Mouse (Mus musculus) embryonic facial prominence, embryonic 10.5 days (tissue): ENCODE data around the gene Ankrd35. TPM values are rescaled to one million over a fixed set of nuclear protein-coding genes. Genes with fewer than 3 reads are reported as not detected.

Source experiments
- DNase-seq: peaks from one replicate; pipeline ENCODE4 v3.0.0-alpha.2; 2017; ENCODE audit warnings: low spot score
- H3K27ac ChIP-seq: fragments of 300-500 bp; sonication (generic); replicated peaks from 2 replicates; pipeline ENCODE4 v1.5.1; 2016; ENCODE audit warnings: mild to moderate bottlenecking
- H3K27me3 ChIP-seq: fragments of 300-500 bp; sonication (generic); replicated peaks from 2 replicates; pipeline ENCODE4 v1.6.1; 2016; ENCODE audit warnings: low read depth, mild to moderate bottlenecking; ENCODE audit not compliant: poor library complexity, severe bottlenecking
- H3K36me3 ChIP-seq: fragments of 300-500 bp; sonication (generic); replicated peaks from 2 replicates; pipeline ENCODE4 v1.6.1; 2016; ENCODE audit warnings: mild to moderate bottlenecking, moderate library complexity
- H3K4me1 ChIP-seq: fragments of 300-500 bp; sonication (generic); 2 replicates; pipeline ENCODE4 v1.6.1; 2016
- H3K4me3 ChIP-seq: fragments of 300-500 bp; sonication (generic); 2 replicates; pipeline ENCODE4 v1.5.1; 2016; ENCODE audit warnings: mild to moderate bottlenecking, moderate library complexity
- H3K9me3 ChIP-seq: fragments of 300-500 bp; sonication (generic); 2 replicates; pipeline ENCODE4 v1.6.1; 2016; ENCODE audit warnings: mild to moderate bottlenecking
- WGBS: fragments of 180-500 bp; shearing (Covaris S2); methylation state at CpG from one replicate; pipeline ENCODE4 v1.1.7; 2016; 5-methylcytosine and 5-hydroxymethylcytosine counted together
- polyA plus RNA-seq: library from polyadenylated mRNA; unstranded; fragments of >200 nt; fragmentation: Nextera tagmentation; extraction: Ambion mirVana; gene quantifications from 2 replicates; pipeline ENCODE4 v1.2.1, GENCODE M21; 2016

Ankrd35 gene
- 0.11 and 0.14 TPM in 2 replicates for polyA plus RNA-seq

GRCm38 (mm10) chr3:96669727-96670468, at the start of gene Ankrd35:
TSS of gene Ankrd35 (plus strand) at chr3:96670131.
- Histone ChIP-seq H3K4me1 (peaks cover 25% of the 10 kb centered on the region), H3K27me3 (peaks cover 22% of the 10 kb centered on the region), H3K9me3 (no peaks in the 10 kb centered on the region), H3K27ac (0 out of 2 replicates have a peak within 1 kb of the TSS, but pooled peaks have one; percentile 41), H3K4me3 (peak within 1 kb of the TSS; percentile 57), H3K36me3 (no peaks in the 10 kb centered on the region)
- 5% methylated on average over 35 of the region's 35 CpGs for WGBS
- peak; percentile 90 for DNase-seq

GRCm38 (mm10) chr3:96623201-96623600, 46.7 kb upstream of the Ankrd35 start:
- no peak for DNase-seq
- Histone ChIP-seq H3K27ac (no peak overlapping the region), H3K4me3 (no peak overlapping the region), H3K4me1 (no peaks in the 10 kb centered on the region), H3K36me3 (peaks cover 86% of the 10 kb centered on the region), H3K9me3 (no peaks in the 10 kb centered on the region), H3K27me3 (no peaks in the 10 kb centered on the region)
- 91% methylated on average over 4 of the region's 4 CpGs for WGBS

GRCm38 (mm10) chr3:96629729-96630600, 40.0 kb upstream of the Ankrd35 start, which contains the start of gene Rbm8a:
TSS of gene Rbm8a (plus strand) at chr3:96629933.
- 1% methylated on average over 48 of the region's 48 CpGs for WGBS

GRCm38 (mm10) chr3:96632058-96632457, 37.9 kb upstream of the Ankrd35 start:
- Histone ChIP-seq H3K9me3 (no peaks in the 10 kb centered on the region), H3K4me3 (no peak overlapping the region), H3K27ac (no peak overlapping the region), H3K27me3 (no peaks in the 10 kb centered on the region), H3K4me1 (peaks cover 41% of the 10 kb centered on the region), H3K36me3 (peaks cover 42% of the 10 kb centered on the region)
- no peak for DNase-seq

More at GRCm38 (mm10) chr3:96629729-96630600, 40.0 kb upstream of the Ankrd35 start, which contains the start of gene Rbm8a:
- Histone ChIP-seq H3K27me3 (no peaks in the 10 kb centered on the region), H3K4me1 (peaks cover 24% of the 10 kb centered on the region), H3K9me3 (no peaks in the 10 kb centered on the region), H3K36me3 (peaks cover 59% of the 10 kb centered on the region), H3K27ac (peak within 1 kb of the TSS; percentile 96), H3K4me3 (peak within 1 kb of the TSS; percentile 79)
- DNase-seq, result peak; percentile 95

GRCm38 (mm10) chr3:96634015-96634414, 35.9 kb upstream of the Ankrd35 start:
- H3K36me3 ChIP-seq, result peaks cover 52% of the 10 kb centered on the region
- 85% methylated on average over 1 of the region's 1 CpGs for WGBS

GRCm38 (mm10) chr3:96634928-96635879, 34.7 kb upstream of the Ankrd35 start, which contains the start of the genes Pex11b and Gm42957:
TSS of gene Pex11b (plus strand) at chr3:96635376.
TSS of gene Gm42957 (plus strand) at chr3:96635474.
- Histone ChIP-seq H3K27me3 (no peaks in the 10 kb centered on the region), H3K9me3 (no peaks in the 10 kb centered on the region), H3K36me3 (peaks cover 64% of the 10 kb centered on the region), H3K27ac (peak within 1 kb of the TSS; percentile 96), H3K4me3 (peak within 1 kb of the TSS; percentile 95), H3K4me1 (peaks cover 38% of the 10 kb centered on the region)
- WGBS, result 2% methylated on average over 60 of the region's 60 CpGs
- DNase-seq, result peak; percentile 85

More at GRCm38 (mm10) chr3:96634015-96634414, 35.9 kb upstream of the Ankrd35 start:
- peaks cover 42% of the 10 kb centered on the region for H3K4me1 ChIP-seq
- no peak overlapping the region for H3K4me3 ChIP-seq
- H3K27ac ChIP-seq, result no peak overlapping the region
- H3K9me3 ChIP-seq, result no peaks in the 10 kb centered on the region
- DNase-seq, result no peak
- no peaks in the 10 kb centered on the region for H3K27me3 ChIP-seq

- Histone ChIP-seq H3K27ac (peak overlapping the region; percentile 96), H3K36me3 (peaks cover 65% of the 10 kb centered on the region), H3K9me3 (no peaks in the 10 kb centered on the region), H3K27me3 (no peaks in the 10 kb centered on the region), H3K4me3 (peak overlapping the region; percentile 95), H3K4me1 (peaks cover 33% of the 10 kb centered on the region)
- 13% methylated on average over 15 of the region's 15 CpGs for WGBS
- no peak for DNase-seq
Measured at GRCm38 (mm10) chr3:96635906-96636305, 34.0 kb upstream of the Ankrd35 start.

- Histone ChIP-seq H3K4me1 (peaks cover 28% of the 10 kb centered on the region), H3K36me3 (peaks cover 65% of the 10 kb centered on the region), H3K4me3 (peak overlapping the region; percentile 95), H3K9me3 (no peaks in the 10 kb centered on the region), H3K27ac (peak overlapping the region; percentile 96), H3K27me3 (no peaks in the 10 kb centered on the region)
- 67% methylated on average over 11 of the region's 11 CpGs for WGBS
- DNase-seq, result peak; percentile 11
Measured at GRCm38 (mm10) chr3:96636448-96636847, 33.5 kb upstream of the Ankrd35 start.

GRCm38 (mm10) chr3:96639219-96639618, 30.7 kb upstream of the Ankrd35 start:
- 74% methylated on average over 1 of the region's 1 CpGs for WGBS

GRCm38 (mm10) chr3:96645018-96645649, 24.8 kb upstream of the Ankrd35 start, which contains the start of gene Itga10:
TSS of gene Itga10 (plus strand) at chr3:96645584.
- H3K36me3 ChIP-seq, result peaks cover 41% of the 10 kb centered on the region
- H3K4me3 ChIP-seq, result no peak within 1 kb of the TSS
- WGBS, result 67% methylated on average over 7 of the region's 7 CpGs
- DNase-seq, result peak; percentile 41
- no peak within 1 kb of the TSS for H3K27ac ChIP-seq
- no peaks in the 10 kb centered on the region for H3K4me1 ChIP-seq
- no peaks in the 10 kb centered on the region for H3K9me3 ChIP-seq
- H3K27me3 ChIP-seq, result no peaks in the 10 kb centered on the region

More at GRCm38 (mm10) chr3:96639219-96639618, 30.7 kb upstream of the Ankrd35 start:
- Histone ChIP-seq H3K4me3 (no peak overlapping the region), H3K27me3 (no peaks in the 10 kb centered on the region), H3K4me1 (peaks cover 28% of the 10 kb centered on the region), H3K36me3 (peaks cover 62% of the 10 kb centered on the region), H3K9me3 (no peaks in the 10 kb centered on the region), H3K27ac (no peak overlapping the region)
- DNase-seq, result peak; percentile 59

GRCm38 (mm10) chr3:96647365-96647764, 22.6 kb upstream of the Ankrd35 start:
- H3K27ac ChIP-seq, result no peak overlapping the region
- H3K27me3 ChIP-seq, result no peaks in the 10 kb centered on the region
- no peak for DNase-seq
- no peaks in the 10 kb centered on the region for H3K9me3 ChIP-seq
- H3K36me3 ChIP-seq, result peaks cover 30% of the 10 kb centered on the region
- no peaks in the 10 kb centered on the region for H3K4me1 ChIP-seq
- H3K4me3 ChIP-seq, result no peak overlapping the region
- 79% methylated on average over 3 of the region's 3 CpGs for WGBS
